Comparison of ENCODE assay signal across 7 mouse cellular contexts in genomic region chr13:112988866-112989265, GRCm38 (mm10). TPM values are rescaled to one million over a fixed set of nuclear protein-coding genes. Genes with fewer than 3 reads are reported as not detected.
A peak's percentile ranks its signal among the peaks of the same experiment; 100 is the strongest.
DNase-seq lines count a peak whose midpoint lies in the region; ATAC-seq lines count a peak whose summit lies in the region.

No protein-coding gene starts in this region.

- WGBS in forebrain, embryonic 13.5 days: 1% methylated on average over 19 of the region's 19 CpGs
- WGBS in limb, embryonic 12.5 days: under 1% methylated on average over 19 of the region's 19 CpGs

- H3K4me2 ChIP-seq in forebrain, embryonic 13.5 days: peak overlapping the region; percentile 97
- H3K4me2 ChIP-seq in limb, embryonic 12.5 days: peak overlapping the region; percentile 95

- DNase-seq in retina, postnatal 1 day: peak; percentile 31
- DNase-seq in urinary bladder, postnatal 36 days (ENCODE audit: low spot score in 2 of 2): no peak
- no peak for DNase-seq in right cerebral cortex, postnatal 4 days

- no peak for ATAC-seq in megakaryocyte, adult 5-6 weeks (ENCODE audit: poor library complexity, severe bottlenecking)
- ATAC-seq in forebrain, embryonic 13.5 days: no peak
- no peak for ATAC-seq in limb, embryonic 12.5 days (ENCODE audit: insufficient number of reproducible peaks, insufficient read depth, low FRiP score, low TSS enrichment, low read depth)

- H3K9me3 ChIP-seq in megakaryocyte, embryonic 14.5 days: no peaks in the 10 kb centered on the region; the same call in 1 of the 2 replicates
- H3K9me3 ChIP-seq in forebrain, embryonic 13.5 days (replicated peaks): no peaks in the 10 kb centered on the region
- no peaks in the 10 kb centered on the region for H3K9me3 ChIP-seq in limb, embryonic 12.5 days

- H3K9ac ChIP-seq in forebrain, embryonic 13.5 days: no peak overlapping the region
- H3K9ac ChIP-seq in limb, embryonic 12.5 days (replicated peaks): no peak overlapping the region

- H3K36me3 ChIP-seq in megakaryocyte, embryonic 14.5 days (replicated peaks; ENCODE audit: low read length): no peaks in the 10 kb centered on the region
- H3K36me3 ChIP-seq in forebrain, embryonic 13.5 days (ENCODE audit: poor library complexity, severe bottlenecking): no peaks in the 10 kb centered on the region
- H3K36me3 ChIP-seq in limb, embryonic 12.5 days: no peaks in the 10 kb centered on the region

- H3K4me1 ChIP-seq in megakaryocyte, embryonic 14.5 days: peaks cover 59% of the 10 kb centered on the region
- H3K4me1 ChIP-seq in forebrain, embryonic 13.5 days: peaks cover 52% of the 10 kb centered on the region
- H3K4me1 ChIP-seq in limb, embryonic 12.5 days (replicated peaks): peaks cover 56% of the 10 kb centered on the region

- peak overlapping the region; percentile 92 for H3K4me3 ChIP-seq in megakaryocyte, embryonic 14.5 days (replicated peaks)
- peak overlapping the region; percentile 51 for H3K4me3 ChIP-seq in forebrain, embryonic 13.5 days
- peak overlapping the region; percentile 56 for H3K4me3 ChIP-seq in limb, embryonic 12.5 days (replicated peaks)

- peaks cover 89% of the 10 kb centered on the region for H3K27me3 ChIP-seq in megakaryocyte, embryonic 14.5 days (replicated peaks)
- peaks cover 88% of the 10 kb centered on the region for H3K27me3 ChIP-seq in forebrain, embryonic 13.5 days
- H3K27me3 ChIP-seq in limb, embryonic 12.5 days: peaks cover 89% of the 10 kb centered on the region

- no peak overlapping the region for H3K27ac ChIP-seq in forebrain, embryonic 13.5 days
- no peak overlapping the region for H3K27ac ChIP-seq in limb, embryonic 12.5 days

RNA-seq across cellular contexts. Expression of gene Ccno, which starts 1.3 kb away (rescaled TPM):
- polyA plus RNA-seq in megakaryocyte, embryonic 14.5 days (2012; ENCODE audit: insufficient read depth, low replicate concordance): 0.67 TPM in 1 of 2 replicates, not detected in the other
- total RNA-seq in megakaryocyte, adult 5-6 weeks (2015): 2.8 and 4.7 TPM in 2 replicates
- 4.1 and 5.9 TPM in 2 replicates for total RNA-seq in megakaryocyte, adult 5-6 weeks (2017)
- polyA plus RNA-seq in forebrain, embryonic 13.5 days (2015; fragmentation: Nextera tagmentation; extraction: Ambion mirVana): 1.9 and 4.4 TPM in 2 replicates
- 0.21 and 0.37 TPM in 2 replicates for polyA plus RNA-seq in limb, embryonic 12.5 days (2016; fragmentation: Nextera tagmentation; extraction: Ambion mirVana)

RNA-seq across cellular contexts. Expression of gene Mcidas, which starts 4.8 kb away (rescaled TPM):
- polyA plus RNA-seq in megakaryocyte, embryonic 14.5 days (2012; ENCODE audit: insufficient read depth, low replicate concordance): not detected in 2 replicates
- total RNA-seq in megakaryocyte, adult 5-6 weeks (2015): not detected in 2 replicates
- not detected in 2 replicates for total RNA-seq in megakaryocyte, adult 5-6 weeks (2017)
- polyA plus RNA-seq in forebrain, embryonic 13.5 days (2015; fragmentation: Nextera tagmentation; extraction: Ambion mirVana): 1.4 and 2.4 TPM in 2 replicates
- not detected in 2 replicates for polyA plus RNA-seq in limb, embryonic 12.5 days (2016; fragmentation: Nextera tagmentation; extraction: Ambion mirVana)

RNA-seq across cellular contexts. Expression of gene Cdc20b, which starts 46.0 kb away (rescaled TPM):
- not detected in 2 replicates for polyA plus RNA-seq in megakaryocyte, embryonic 14.5 days (2012; ENCODE audit: insufficient read depth, low replicate concordance)
- not detected in 2 replicates for total RNA-seq in megakaryocyte, adult 5-6 weeks (2015)
- not detected in 2 replicates for total RNA-seq in megakaryocyte, adult 5-6 weeks (2017)
- 0.63 and 0.92 TPM in 2 replicates for polyA plus RNA-seq in forebrain, embryonic 13.5 days (2015; fragmentation: Nextera tagmentation; extraction: Ambion mirVana)
- not detected in 2 replicates for polyA plus RNA-seq in limb, embryonic 12.5 days (2016; fragmentation: Nextera tagmentation; extraction: Ambion mirVana)

RNA-seq across cellular contexts. Expression of gene Gpx8, which starts 57.3 kb away (rescaled TPM):
- not detected in 2 replicates for polyA plus RNA-seq in megakaryocyte, embryonic 14.5 days (2012; ENCODE audit: insufficient read depth, low replicate concordance)
- total RNA-seq in megakaryocyte, adult 5-6 weeks (2015): 0.85 TPM in 1 of 2 replicates, not detected in the other
- 1.9 TPM in 1 of 2 replicates, not detected in the other for total RNA-seq in megakaryocyte, adult 5-6 weeks (2017)
- 62.8 and 63.5 TPM in 2 replicates for polyA plus RNA-seq in forebrain, embryonic 13.5 days (2015; fragmentation: Nextera tagmentation; extraction: Ambion mirVana)
- polyA plus RNA-seq in limb, embryonic 12.5 days (2016; fragmentation: Nextera tagmentation; extraction: Ambion mirVana): 141 and 152 TPM in 2 replicates
